Mouse (Mus musculus): ENCODE results near the gene Fntb.

GRCm38 (mm10) chr12:76844346-76845061 lies 79.1 kb downstream of the Fntb start:
- TF ChIP-seq CTCF (IDR thresholded peaks at IDR 0.05; ENCODE audit: extremely low read depth, insufficient read depth, low read length), result no peak
- TF ChIP-seq POLR2A (IDR thresholded peaks at IDR 0.05; ENCODE audit: extremely low read depth, insufficient read depth, low read length), result no peak
